Comparison of ENCODE assay signal across 24 mouse cellular contexts in the genomic region with DNA sequence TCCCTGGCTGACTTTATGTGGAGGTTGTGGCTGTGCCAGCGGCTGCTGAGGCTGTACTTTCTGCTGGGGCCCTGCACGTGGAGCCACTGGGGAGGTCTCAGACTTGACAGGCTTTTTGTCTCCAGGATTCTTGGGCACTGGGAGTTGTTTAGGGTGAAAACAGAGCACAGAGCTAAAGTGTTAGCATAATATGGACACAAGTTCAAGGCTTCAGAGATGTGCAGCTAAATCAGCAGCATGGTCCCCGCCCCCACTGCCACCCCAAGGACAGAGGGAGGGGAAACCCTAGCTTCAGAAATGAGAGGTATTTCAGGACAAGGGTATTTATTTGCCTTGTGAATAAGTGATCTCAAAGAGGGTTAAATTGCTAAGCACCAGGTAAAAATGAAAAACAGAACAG.
A peak's percentile ranks its signal among the peaks of the same experiment; 100 is the strongest.
DNase-seq lines count a peak whose midpoint lies in the region; ATAC-seq lines count a peak whose summit lies in the region.
"Had no signal": no experiment of that assay in that cellular context is flagged by ENCODE, and none has a peak within 500 bp of the region (broad histone marks: within the 10 kb centered on the region; RNA-seq: fewer than 3 reads in every experiment).

No protein-coding gene starts in this region.

- no peak for ATAC-seq in heart, embryonic 12.5 days (ENCODE audit: insufficient number of reproducible peaks, low FRiP score)
- ATAC-seq: activated CD4-positive, CD25-positive, alpha-beta regulatory T cell, adult 4 months; CD4-positive, CD25-positive, alpha-beta regulatory T cell, adult 4 months; forebrain, embryonic 13.5 days; forebrain, embryonic 15.5 days; forebrain, postnatal 0 days; Patski had no signal

- H3K27me3 ChIP-seq in heart, embryonic 12.5 days (replicated peaks): no peaks in the 10 kb centered on the region
- H3K27me3 ChIP-seq: CH12.LX; embryonic facial prominence, embryonic 12.5 days; forebrain, embryonic 13.5 days; forebrain, embryonic 15.5 days; Patski had no signal

- peak; percentile 28 for DNase-seq in adrenal gland, adult 2 months
- DNase-seq in adrenal gland, adult 18-20 months (ENCODE audit: low spot score in 2 of 2): no peak
- DNase-seq in adrenal gland, postnatal 14 days: peak; percentile 34
- DNase-seq in adrenal gland, adult 8-10 months: no peak
- DNase-seq in heart, adult 11 months: peak; percentile 72
- DNase-seq in ovary, adult 18-20 months (ENCODE audit: low spot score): peak; percentile 19
- no peak for DNase-seq in ovary, postnatal 14 days (ENCODE audit: low spot score)
- DNase-seq: B cell, adult 2 months; cerebellum, adult 11-12 months; cerebellum, adult 2 months; cerebellum, adult 9-10 months; cerebellum, postnatal 10 days; cerebellum, postnatal 25 days; forebrain, postnatal 0 days had no signal

- H3K9me3 ChIP-seq in heart, embryonic 12.5 days (replicated peaks): no peaks in the 10 kb centered on the region
- H3K9me3 ChIP-seq: embryonic facial prominence, embryonic 10.5 days; embryonic facial prominence, embryonic 12.5 days; forebrain, embryonic 13.5 days; forebrain, embryonic 15.5 days; G1E had no signal

- no peak overlapping the region for H3K4me3 ChIP-seq in heart, embryonic 12.5 days
- H3K4me3 ChIP-seq: embryonic facial prominence, embryonic 10.5 days; embryonic facial prominence, embryonic 12.5 days; forebrain, embryonic 13.5 days; forebrain, embryonic 15.5 days had no signal

- 87% methylated on average over 3 of the region's 3 CpGs for WGBS in heart, embryonic 12.5 days

- H3K36me3 ChIP-seq in heart, embryonic 12.5 days: peaks cover 60% of the 10 kb centered on the region

- H3K9ac ChIP-seq in heart, embryonic 12.5 days: no peak overlapping the region
- H3K9ac ChIP-seq: embryonic facial prominence, embryonic 12.5 days; forebrain, embryonic 13.5 days; forebrain, embryonic 15.5 days; forebrain, postnatal 0 days had no signal

- no peak overlapping the region for H3K27ac ChIP-seq in heart, embryonic 12.5 days (ENCODE audit: poor library complexity, severe bottlenecking)
- H3K27ac ChIP-seq: embryonic facial prominence, embryonic 10.5 days; embryonic facial prominence, embryonic 12.5 days; forebrain, embryonic 13.5 days; forebrain, embryonic 15.5 days had no signal

- H3K4me1 ChIP-seq in heart, embryonic 12.5 days (replicated peaks): no peaks in the 10 kb centered on the region
- H3K4me1 ChIP-seq: embryonic facial prominence, embryonic 10.5 days; embryonic facial prominence, embryonic 12.5 days; forebrain, embryonic 13.5 days; forebrain, embryonic 15.5 days had no signal

- H3K4me2 ChIP-seq in heart, embryonic 12.5 days: no peak overlapping the region
- H3K4me2 ChIP-seq: embryonic facial prominence, embryonic 12.5 days; forebrain, embryonic 13.5 days; forebrain, embryonic 15.5 days had no signal

Comparison
In these comparisons a context has a peak if more than half of its experiments do, and no peak if none do; other contexts are left out.
1. DNase-seq: peak in adrenal gland, adult 2 months (single experiment), adrenal gland, postnatal 14 days (single experiment), heart, adult 11 months (single experiment) and ovary, adult 18-20 months (single experiment); none in adrenal gland, adult 18-20 months (0 of 2), adrenal gland, adult 8-10 months (single experiment) and ovary, postnatal 14 days (single experiment).